Mouse (Mus musculus) A20 (cell line): ENCODE data around the gene Ano7.

ENCODE experiments used
- DNase-seq: peaks from one replicate; pipeline ENCODE4 v3.0.0-alpha.2; 2011; ENCODE audit warnings: low read depth, low spot score

Ano7 gene

DNA sequence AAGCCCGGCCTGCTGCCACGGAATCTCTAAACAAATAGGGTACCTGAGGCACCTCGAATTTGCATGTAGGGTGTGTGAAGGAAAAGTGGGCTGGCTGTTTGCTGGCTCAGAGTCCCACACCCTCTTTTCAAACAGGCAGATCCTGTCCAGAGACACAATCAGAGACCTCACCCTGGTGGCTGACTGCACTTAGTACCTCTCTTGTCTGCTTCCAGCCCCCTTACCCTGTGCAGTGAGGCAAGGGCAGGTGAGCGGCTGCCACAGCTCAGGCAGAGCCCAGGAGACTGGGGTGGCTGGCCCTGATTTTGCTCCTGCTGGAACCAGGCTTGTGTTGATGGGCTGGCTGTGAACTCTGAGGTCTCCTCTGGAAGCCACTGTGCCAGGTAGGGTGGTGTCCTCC lies at the start of gene Ano7:
TSS of gene Ano7 (plus strand) at position 266 of the 400 bp plus-strand sequence.
- no peak for DNase-seq

DNA sequence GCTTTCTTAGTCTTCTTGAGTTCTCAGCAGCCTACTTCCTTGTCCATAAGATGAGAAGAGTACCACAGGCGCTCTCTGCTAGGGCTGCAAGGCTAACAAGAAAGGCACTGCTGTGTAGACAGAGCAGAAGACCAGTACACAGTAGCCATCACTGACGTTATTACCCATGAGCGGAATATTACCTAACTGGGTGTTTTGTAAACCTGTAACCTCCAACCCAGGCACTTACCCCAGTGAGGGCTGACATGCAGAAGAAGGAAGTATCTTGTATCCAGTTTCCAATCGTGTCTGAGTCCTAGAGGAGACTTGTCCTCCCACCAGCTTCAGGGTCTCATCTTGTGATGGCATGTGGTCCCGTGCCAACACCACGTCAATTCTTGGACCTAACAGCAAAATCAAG lies 49.8 kb upstream of the Ano7 start:
- DNase-seq = no peak

DNA sequence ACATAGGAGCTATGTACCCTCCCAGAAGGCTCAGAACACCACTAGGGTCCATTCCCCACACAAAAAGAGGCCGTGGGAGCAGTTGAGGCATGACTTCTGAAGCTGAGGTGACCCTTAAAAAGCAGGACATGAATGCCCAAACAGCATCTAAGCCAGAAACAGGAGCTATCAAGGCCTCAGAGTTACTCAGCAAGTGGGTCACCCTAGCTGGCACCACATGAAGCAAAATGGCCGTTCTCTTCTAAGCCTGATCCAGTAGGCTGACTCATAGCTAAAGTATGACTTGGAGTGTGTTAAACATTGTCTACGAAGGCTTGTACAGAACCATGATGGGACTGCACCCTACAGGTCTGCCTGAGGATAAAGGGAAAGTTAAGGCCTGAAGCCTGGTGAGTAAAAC lies 47.3 kb upstream of the Ano7 start:
- no peak for DNase-seq

DNA sequence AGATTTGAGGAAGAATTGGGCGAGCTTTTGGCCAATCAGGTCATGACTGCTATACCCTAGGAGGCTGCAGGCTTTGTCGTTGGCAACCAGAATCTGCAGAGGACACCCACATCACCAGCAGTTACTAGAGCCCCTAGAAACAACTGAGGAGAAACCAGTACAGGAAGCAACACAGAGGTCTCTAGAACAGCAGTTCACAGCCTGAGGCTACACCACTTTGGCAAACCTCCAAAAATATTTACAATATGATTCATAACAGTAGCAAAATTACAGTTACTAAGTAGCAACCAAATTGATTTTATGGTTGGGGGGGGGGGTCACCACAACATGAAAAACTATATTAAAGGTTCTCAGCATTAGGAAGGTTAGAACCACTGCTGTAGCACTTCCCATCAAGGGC lies 39.1 kb upstream of the Ano7 start:
- DNase-seq = no peak

GRCm38 (mm10) chr1:93342648-93343503 lies 30.9 kb upstream of the Ano7 start, which contains the start of the genes Ppp1r7 and Pask:
Ppp1r7 (plus strand) TSS chr1:93342854.
Pask (minus strand) TSS chr1:93343482.
- DNase-seq = peak; percentile 98

DNA sequence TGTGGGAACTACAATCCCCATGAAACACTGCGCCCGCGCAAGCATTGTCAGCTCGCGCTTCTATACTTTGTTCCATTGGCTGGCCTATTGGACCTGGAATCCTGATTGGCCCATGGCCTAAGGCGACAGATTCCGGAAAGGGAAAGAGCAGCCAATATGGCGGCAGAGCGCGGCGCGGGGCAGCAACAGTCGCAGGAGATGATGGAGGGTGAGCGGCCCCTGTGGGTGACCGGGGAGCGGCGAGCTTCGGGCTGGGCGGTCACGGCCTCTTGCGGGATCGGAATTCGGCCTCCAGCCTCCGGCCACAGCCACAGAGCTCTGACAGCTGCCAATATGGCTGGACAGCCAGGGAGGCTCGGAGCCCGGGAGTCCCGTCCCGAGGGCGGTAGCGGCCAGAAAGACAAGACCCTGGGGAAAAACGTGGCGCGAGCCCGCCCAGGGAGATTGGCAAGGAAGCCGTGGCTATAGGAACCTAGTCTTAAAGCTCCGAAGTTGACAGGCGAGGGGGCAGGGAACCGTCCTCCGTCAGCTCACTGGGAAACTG lies 30.2 kb upstream of the Ano7 start:
- DNase-seq = peak; percentile 95

DNA sequence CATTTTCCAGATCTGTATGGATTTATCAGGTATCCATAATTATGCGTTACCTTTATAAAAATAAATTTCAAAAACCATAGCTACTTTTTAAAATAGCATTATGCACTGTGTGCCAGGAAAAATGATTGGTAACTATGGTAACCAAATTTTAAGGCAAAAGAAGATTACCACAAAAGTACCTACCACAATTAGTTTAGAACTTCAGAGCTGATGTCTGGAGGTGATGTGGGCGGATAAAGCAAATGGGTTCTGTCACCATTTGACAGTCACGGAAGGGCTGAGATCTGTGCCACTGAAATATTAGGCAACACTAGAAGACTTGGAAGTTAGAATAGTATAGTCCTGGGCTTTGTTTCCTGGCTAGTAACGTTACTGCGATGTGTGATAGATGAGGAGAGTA lies 26.6 kb upstream of the Ano7 start:
- no peak for DNase-seq

- no peak for DNase-seq
These were observed 24.0 kb upstream of the Ano7 start for GRCm38 (mm10) chr1:93349701-93350100.

GRCm38 (mm10) chr1:93352724-93353123 lies 21.0 kb upstream of the Ano7 start:
- DNase-seq = no peak

GRCm38 (mm10) chr1:93362661-93363060 lies 11.1 kb upstream of the Ano7 start:
- DNase-seq = no peak

DNA sequence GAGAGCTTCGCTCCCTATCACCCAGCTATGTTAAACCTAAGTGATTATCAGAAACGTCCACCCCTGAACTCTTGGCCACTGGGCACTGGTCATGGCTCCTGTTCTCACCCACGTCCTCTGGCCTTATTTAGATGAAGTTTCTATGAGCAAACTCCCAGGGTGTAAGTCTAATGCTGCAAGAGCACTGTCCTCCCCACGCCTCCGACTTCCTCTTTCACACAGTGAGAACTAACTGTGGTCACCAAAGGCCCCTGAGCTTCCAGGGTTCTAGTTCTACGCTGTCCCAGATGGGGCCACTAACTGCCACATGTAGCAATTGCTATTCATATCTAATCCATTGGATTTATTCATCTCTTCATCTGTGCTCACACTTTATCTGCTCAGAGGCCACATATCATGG lies 8.1 kb upstream of the Ano7 start:
- no peak for DNase-seq

DNA sequence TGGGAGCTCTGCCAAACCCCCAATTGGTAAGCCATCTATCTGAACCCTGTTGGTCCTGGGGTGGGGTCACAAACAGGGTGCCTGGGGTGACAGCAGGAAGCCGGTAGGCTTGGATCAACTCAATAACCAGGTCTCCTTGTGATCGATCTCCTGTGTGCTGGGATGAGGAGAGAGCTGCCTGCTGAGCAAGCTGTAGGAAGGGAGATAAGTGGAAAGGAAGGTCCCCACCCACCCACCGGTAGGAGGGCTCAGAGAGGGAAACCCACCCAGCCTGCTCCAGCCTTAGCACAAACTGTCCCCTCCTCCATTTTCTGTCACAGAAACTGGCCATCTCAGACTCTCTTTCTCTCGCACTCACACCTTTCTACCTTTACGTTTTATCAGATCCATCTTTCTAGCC lies 3.6 kb downstream of the Ano7 start:
- DNase-seq = no peak

DNA sequence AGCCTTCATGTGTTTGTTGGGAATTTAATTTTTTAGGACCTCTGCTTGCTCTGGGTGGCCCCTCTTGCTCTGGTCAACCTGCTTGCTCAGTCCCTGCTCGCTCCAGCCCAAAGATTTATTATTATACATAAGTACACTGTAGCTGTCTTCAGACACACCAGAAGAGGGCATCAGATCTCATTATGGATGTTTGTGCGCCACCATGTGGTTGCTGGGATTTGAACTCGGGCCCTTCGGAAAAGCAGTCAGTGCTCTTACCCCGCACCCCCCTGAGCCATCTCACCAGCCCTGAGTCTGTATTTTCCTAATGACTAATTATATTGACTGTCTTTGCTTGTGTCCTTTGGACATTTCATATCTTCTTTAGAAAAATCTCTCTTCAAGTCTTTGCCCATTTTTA lies 5.4 kb downstream of the Ano7 start:
- peak; percentile 23 for DNase-seq

DNA sequence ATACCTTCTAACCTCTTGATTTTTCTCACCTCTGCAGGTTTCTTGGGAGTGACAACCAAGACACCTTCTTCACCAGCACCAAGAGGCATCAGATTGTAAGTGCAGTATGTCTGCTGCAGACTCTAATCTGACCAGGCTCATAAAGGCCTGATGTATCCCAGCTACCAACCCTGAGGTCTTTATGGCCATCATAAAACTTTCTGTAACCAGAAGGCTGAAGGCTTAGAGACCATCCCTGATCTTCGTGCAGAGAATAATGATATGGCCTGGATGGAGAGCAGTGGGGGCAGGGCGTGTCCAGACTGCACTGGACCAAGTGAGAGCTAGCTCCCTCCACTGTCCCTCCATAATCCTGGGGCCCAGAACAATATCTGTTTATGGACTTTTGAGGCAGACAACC lies 13.5 kb downstream of the Ano7 start:
- no peak for DNase-seq

DNA sequence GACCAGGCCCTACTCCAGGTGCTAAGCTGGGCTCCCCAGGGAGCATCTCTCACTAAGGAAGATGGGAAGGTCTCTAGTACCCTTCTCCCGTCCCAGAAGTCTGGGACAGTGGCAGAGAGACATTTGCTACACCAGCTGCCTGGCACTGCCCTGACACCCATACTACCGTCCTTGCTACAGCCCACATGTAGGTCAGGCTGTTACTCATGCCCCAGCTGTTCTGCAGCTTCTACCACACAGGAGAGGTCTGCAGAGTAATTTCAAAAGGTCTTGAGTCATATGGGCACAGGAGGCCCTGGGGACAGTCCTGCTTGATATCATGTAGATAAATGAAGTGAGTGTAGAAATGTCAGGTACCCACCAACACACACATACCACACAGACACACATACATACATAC lies 15.2 kb downstream of the Ano7 start:
- no peak for DNase-seq

- DNase-seq = peak; percentile 32
These were observed 27.7 kb downstream of the Ano7 start for GRCm38 (mm10) chr1:93401191-93402052.

GRCm38 (mm10) chr1:93403403-93403802 lies 29.7 kb downstream of the Ano7 start:
- no peak for DNase-seq

DNA sequence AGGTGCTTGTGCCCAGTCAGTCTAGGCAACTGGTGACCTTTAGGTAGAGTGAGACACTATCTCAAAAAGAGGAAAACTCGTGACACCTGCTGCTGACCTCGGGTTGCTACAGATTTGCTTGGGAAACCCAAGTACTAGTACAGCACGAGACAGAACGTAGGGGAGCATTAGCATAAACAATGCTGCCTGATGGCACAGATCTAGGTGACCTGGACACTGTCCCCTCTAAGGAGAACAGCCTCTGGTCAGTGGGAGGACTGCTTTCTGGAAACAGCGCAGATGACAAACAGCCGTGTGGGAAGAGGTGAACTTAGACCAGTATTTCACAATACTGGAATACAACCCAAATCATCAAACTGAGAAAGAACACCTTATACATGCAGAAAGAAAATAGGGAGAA lies 58.4 kb downstream of the Ano7 start:
- no peak for DNase-seq

DNA sequence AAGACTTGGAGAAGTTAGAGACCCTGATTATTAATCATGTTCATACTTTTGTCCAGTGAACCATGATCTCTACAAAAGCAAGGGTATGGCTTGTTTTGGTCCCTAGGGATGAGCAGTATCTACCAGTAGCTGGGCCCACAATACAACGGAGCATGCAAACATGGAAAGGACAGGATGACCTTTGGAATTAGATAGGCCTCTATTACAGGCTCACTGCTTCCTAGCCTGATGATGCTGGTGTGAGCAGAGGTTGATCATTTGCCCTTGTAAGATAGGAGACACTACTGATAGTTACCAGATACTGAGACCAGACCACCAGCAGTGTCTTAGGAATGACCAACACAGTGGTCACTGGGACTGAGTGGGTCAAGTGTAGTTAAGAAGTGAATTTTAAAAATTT lies 65.6 kb downstream of the Ano7 start:
- no peak for DNase-seq

- DNase-seq = peak; percentile 77
These were observed 70.8 kb downstream of the Ano7 start for GRCm38 (mm10) chr1:93444405-93445110.

- DNase-seq = peak; percentile 84
These were observed 71.5 kb downstream of the Ano7 start for GRCm38 (mm10) chr1:93445111-93445821.
